Mouse (Mus musculus) stomach, embryonic 14.5 days (tissue): ENCODE measurements around the gene Usp40. TPM values are rescaled to one million over a fixed set of nuclear protein-coding genes. Genes with fewer than 3 reads are reported as not detected.
A peak's percentile ranks its signal among the peaks of the same experiment; 100 is the strongest.

Source experiments
- ATAC-seq: fragments of 200-750 bp; cut with Nextera tagmentation; 2 replicates; pipeline ENCODE4 v1.8.0; 2017; ENCODE audit warnings: low read depth, moderate TSS enrichment; ENCODE audit not compliant: insufficient number of reproducible peaks, insufficient read depth, low FRiP score
- H3K27ac ChIP-seq: fragments of 300-500 bp; sonication (generic); 2 replicates; pipeline ENCODE4 v1.5.1; 2014; ENCODE audit warnings: mild to moderate bottlenecking, low read length, moderate library complexity, mixed read lengths
- H3K27me3 ChIP-seq: fragments of 300-500 bp; sonication (generic); 2 replicates; pipeline ENCODE4 v1.6.1; 2014; ENCODE audit warnings: low read length, control low read depth, mixed read lengths; ENCODE audit not compliant: control insufficient read depth, insufficient read depth
- H3K36me3 ChIP-seq: fragments of 300-500 bp; sonication (generic); 2 replicates; pipeline ENCODE4 v1.6.1; 2014; ENCODE audit warnings: mild to moderate bottlenecking, control low read depth, low read length, moderate library complexity, mixed read lengths; ENCODE audit not compliant: control insufficient read depth, insufficient read depth
- H3K4me1 ChIP-seq: fragments of 300-500 bp; sonication (generic); 2 replicates; pipeline ENCODE4 v1.6.1; 2014; ENCODE audit warnings: low read length, control low read depth, mixed read lengths; ENCODE audit not compliant: control insufficient read depth, insufficient read depth
- H3K4me2 ChIP-seq: fragments of 300-500 bp; sonication (generic); replicated peaks from 2 replicates; pipeline ENCODE4 v1.6.1; 2014; ENCODE audit warnings: low read depth, low read length, control low read depth
- H3K4me3 ChIP-seq: fragments of 300-500 bp; sonication (generic); 2 replicates; pipeline ENCODE4 v1.5.1; 2014; ENCODE audit warnings: low read depth, low read length, control low read depth
- H3K9ac ChIP-seq: fragments of 300-500 bp; sonication (generic); replicated peaks from 2 replicates; pipeline ENCODE4 v1.6.1; 2014; ENCODE audit warnings: low read depth, mild to moderate bottlenecking, control low read depth, low read length, moderate library complexity, mixed read lengths
- H3K9me3 ChIP-seq: fragments of 300-500 bp; sonication (generic); 2 replicates; pipeline ENCODE4 v1.6.1; 2016; ENCODE audit warnings: low read depth, low read length, control low read depth; ENCODE audit not compliant: control insufficient read depth
- WGBS: fragments of 180-500 bp; shearing (Covaris S2); extraction: QIAGEN DNeasy Blood & Tissue Kit; methylation state at CpG from one replicate; pipeline ENCODE4 v1.1.7; 2014; 5-methylcytosine and 5-hydroxymethylcytosine counted together
- polyA plus RNA-seq: library from polyadenylated mRNA; unstranded; fragments of >200 nt; fragmentation: Nextera tagmentation; extraction: Ambion mirVana; gene quantifications from 2 replicates; pipeline ENCODE4 v1.2.1, GENCODE M21; 2014

Usp40 gene
- polyA plus RNA-seq, 1 experiment from 2014 or later: 43.9 TPM

DNA sequence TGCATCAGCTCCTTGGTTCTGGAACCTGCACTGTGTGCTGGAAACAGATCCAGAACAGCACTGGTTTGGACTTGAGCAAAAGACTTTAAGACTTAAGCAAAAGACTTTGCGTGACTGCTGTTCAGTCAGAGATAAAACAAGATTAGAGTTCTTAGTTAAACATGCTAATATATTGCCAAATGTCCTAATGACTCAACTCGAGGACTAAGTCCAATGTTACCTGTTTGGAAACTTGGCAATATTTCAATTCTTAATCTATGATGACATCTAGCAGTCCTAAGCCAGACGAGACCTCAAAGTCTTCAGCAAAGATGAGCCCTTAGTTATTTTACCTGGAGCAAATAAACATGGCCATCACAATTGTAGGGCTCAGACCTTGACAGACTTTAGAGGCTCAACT lies 5.4 kb upstream of the Usp40 start:
- Histone ChIP-seq H3K4me1 (peaks cover 2% of the 10 kb centered on the region; the same call in 1 of the 2 replicates), H3K27me3 (no peaks in the 10 kb centered on the region), H3K36me3 (no peaks in the 10 kb centered on the region), H3K9ac (no peak overlapping the region), H3K4me2 (no peak overlapping the region), H3K27ac (no peak overlapping the region), H3K9me3 (no peaks in the 10 kb centered on the region), H3K4me3 (no peak overlapping the region)
- no peak for ATAC-seq
- WGBS: 62% methylated on average over 3 of the region's 3 CpGs

DNA sequence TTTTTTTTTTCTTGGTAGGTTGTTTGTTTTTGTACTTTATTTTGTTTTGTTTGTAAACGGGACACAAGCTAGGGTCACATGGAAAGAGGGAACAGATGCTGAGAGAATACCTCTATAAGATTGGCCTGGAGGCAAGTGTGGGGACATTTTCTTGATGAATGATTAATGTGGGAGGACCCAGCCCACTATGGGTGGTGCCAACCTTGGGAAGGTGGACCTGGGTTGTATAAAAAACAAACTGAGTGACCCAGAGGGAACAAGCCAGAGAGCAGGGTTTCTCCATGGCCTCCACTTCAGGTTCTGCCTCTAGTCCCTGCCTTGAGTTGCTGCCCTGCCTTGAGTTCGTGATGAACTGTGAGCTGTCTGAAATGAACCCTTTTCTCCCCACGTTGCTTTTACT lies 1.2 kb upstream of the Usp40 start:
- WGBS: 80% methylated on average over 3 of the region's 3 CpGs
- Histone ChIP-seq H3K27ac (no peak overlapping the region), H3K36me3 (0 out of 2 replicates have a peak, but pooled peaks cover 4% of the 10 kb centered on the region), H3K9ac (no peak overlapping the region), H3K4me1 (peaks cover 5% of the 10 kb centered on the region), H3K9me3 (no peaks in the 10 kb centered on the region), H3K4me2 (no peak overlapping the region), H3K4me3 (no peak overlapping the region), H3K27me3 (no peaks in the 10 kb centered on the region)
- ATAC-seq: no peak

DNA sequence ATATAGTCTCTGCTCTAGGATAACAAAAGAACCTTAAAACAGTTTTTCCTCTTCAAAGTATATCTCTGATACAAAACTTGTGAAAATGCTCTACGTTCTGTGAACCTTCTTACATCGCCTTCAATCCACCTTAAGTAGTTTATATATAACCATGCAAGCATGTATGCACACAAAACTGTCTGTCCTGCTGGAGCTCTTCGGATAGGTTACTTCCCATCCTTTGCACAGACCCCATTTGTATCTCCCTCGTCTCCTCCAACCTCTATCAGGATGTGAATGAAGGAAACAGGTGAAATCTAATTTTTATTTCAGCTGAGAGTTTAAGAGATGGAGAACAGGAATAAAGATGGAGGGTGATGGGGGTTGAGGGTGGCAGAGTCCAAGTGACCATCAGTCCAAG lies 384 bp upstream of the Usp40 start:
- H3K4me1 ChIP-seq: peaks cover 5% of the 10 kb centered on the region

DNA sequence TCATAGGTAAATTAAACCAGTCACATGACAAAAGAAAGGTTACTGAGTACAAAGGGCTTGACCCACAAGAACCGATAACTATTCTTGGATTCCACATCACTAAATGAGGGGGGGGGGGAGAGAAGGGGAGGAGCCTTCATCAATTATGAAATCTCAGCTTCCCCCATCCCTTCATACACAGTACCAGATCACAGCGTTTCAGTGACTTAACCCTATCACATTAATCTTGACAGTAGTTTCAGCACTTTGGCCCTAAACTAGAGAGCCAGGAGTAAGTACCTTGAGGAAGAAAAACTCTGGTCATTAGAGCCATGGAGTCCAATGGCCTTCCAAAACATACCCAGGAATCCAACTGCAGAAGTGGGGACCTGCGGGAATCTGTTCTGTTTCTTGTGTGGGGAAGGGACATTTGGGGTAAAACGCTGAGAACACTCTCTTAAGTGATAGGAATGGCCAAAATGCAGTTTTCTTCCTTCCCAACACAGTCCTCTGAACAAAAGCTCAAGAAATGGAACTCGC lies 600 bp downstream of the Usp40 start:
- Histone ChIP-seq H3K4me1 (peaks cover 5% of the 10 kb centered on the region), H3K27me3 (no peaks in the 10 kb centered on the region), H3K27ac (peak overlapping the region; percentile 89), H3K9me3 (no peaks in the 10 kb centered on the region), H3K4me2 (peak overlapping the region; percentile 55), H3K4me3 (peak overlapping the region; percentile 64), H3K9ac (peak overlapping the region; percentile 79), H3K36me3 (peaks cover 8% of the 10 kb centered on the region)
- 2% methylated on average over 5 of the region's 5 CpGs for WGBS
- 0 out of 2 replicates have a peak, but pooled peaks have one; percentile 29 for ATAC-seq

More for the DNA sequence above, 384 bp upstream of the Usp40 start:
- H3K4me2 ChIP-seq: peak overlapping the region; percentile 55
- H3K27ac ChIP-seq: peak overlapping the region; percentile 27; the same call in 1 of the 2 replicates
- peak overlapping the region; percentile 79; the same call in 1 of the 2 replicates for H3K9ac ChIP-seq
- peaks cover 7% of the 10 kb centered on the region for H3K36me3 ChIP-seq
- no peaks in the 10 kb centered on the region for H3K9me3 ChIP-seq
- no peak for ATAC-seq
- WGBS: 44% methylated on average over 4 of the region's 4 CpGs
- no peaks in the 10 kb centered on the region for H3K27me3 ChIP-seq
- peak overlapping the region; percentile 64 for H3K4me3 ChIP-seq

DNA sequence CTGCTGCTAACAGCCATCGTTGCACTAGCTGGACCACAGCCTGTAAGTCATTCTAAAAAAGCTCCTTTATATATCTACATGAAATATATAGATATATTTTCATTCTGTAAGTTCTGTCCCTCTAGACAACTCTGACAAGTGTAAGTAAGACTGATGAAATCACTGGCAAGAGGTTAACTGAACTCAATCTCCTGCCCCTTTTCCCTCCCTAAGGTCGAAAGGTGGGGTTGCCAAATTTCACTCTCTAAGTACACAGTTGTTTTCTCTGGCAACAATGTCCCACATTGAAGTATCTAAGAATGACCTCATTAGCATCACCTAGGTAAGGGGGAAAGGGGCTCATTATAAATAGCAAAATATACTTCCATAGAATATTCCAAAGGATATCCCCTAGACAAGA lies 15.6 kb downstream of the Usp40 start:
- no peak overlapping the region for H3K27ac ChIP-seq
- H3K9ac ChIP-seq: no peak overlapping the region
- 96% methylated on average over 2 of the region's 2 CpGs for WGBS
- H3K4me1 ChIP-seq: no peaks in the 10 kb centered on the region
- no peak for ATAC-seq
- no peak overlapping the region for H3K4me2 ChIP-seq
- H3K36me3 ChIP-seq: peaks cover 55% of the 10 kb centered on the region
- H3K9me3 ChIP-seq: no peaks in the 10 kb centered on the region
- H3K4me3 ChIP-seq: no peak overlapping the region
- no peaks in the 10 kb centered on the region for H3K27me3 ChIP-seq

DNA sequence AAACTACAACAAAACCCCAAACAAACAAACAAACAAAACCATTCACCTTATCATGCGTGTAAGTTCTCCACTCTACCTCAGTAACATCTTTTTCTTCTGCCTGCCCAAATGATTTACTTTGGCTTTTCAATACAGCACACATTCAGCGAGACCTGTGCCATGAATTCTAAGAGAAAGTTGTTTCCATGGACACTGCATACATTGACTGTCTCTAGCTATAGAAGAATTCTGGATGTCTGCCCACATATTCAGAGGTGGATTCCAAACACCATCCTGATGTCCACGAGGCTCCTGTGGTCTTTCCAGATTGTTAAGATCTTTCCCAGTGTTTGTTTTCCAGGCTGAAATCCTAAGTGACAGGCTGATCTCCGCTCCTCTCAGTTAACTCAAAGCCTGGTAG lies 26.1 kb downstream of the Usp40 start:
- H3K36me3 ChIP-seq: peaks cover 76% of the 10 kb centered on the region
- ATAC-seq: no peak
- WGBS: 81% methylated on average over 4 of the region's 4 CpGs

DNA sequence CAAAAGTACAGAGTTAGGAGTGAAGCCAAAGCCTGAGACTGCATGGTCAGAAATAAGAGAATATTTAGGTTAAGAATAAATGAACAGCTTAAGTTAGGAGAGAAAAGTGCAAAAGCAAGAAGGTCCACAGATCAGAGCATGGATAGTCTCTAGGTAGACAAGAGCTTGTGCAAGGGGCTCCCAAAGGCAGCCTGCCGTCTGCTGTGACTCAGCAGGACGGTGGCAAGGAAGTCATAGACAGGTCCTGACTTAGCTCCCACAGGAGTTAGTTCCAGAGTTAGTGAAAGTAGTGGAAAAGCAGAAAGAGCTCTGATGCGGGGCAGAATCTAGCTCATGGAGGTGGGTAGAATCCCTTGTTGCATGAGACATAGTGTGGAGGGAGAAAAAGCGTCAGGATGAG lies 38.0 kb downstream of the Usp40 start:
- Histone ChIP-seq H3K9me3 (no peaks in the 10 kb centered on the region), H3K27ac (no peak overlapping the region), H3K4me3 (no peak overlapping the region), H3K9ac (no peak overlapping the region), H3K4me1 (no peaks in the 10 kb centered on the region), H3K27me3 (no peaks in the 10 kb centered on the region), H3K4me2 (no peak overlapping the region), H3K36me3 (peaks cover 50% of the 10 kb centered on the region)
- no peak for ATAC-seq
- 80% methylated on average over 4 of the region's 4 CpGs for WGBS

More for the DNA sequence above, 26.1 kb downstream of the Usp40 start:
- H3K4me2 ChIP-seq: no peak overlapping the region
- H3K27me3 ChIP-seq: no peaks in the 10 kb centered on the region
- H3K4me3 ChIP-seq: no peak overlapping the region
- no peak overlapping the region for H3K9ac ChIP-seq
- no peak overlapping the region for H3K27ac ChIP-seq
- no peaks in the 10 kb centered on the region for H3K9me3 ChIP-seq
- no peaks in the 10 kb centered on the region for H3K4me1 ChIP-seq

DNA sequence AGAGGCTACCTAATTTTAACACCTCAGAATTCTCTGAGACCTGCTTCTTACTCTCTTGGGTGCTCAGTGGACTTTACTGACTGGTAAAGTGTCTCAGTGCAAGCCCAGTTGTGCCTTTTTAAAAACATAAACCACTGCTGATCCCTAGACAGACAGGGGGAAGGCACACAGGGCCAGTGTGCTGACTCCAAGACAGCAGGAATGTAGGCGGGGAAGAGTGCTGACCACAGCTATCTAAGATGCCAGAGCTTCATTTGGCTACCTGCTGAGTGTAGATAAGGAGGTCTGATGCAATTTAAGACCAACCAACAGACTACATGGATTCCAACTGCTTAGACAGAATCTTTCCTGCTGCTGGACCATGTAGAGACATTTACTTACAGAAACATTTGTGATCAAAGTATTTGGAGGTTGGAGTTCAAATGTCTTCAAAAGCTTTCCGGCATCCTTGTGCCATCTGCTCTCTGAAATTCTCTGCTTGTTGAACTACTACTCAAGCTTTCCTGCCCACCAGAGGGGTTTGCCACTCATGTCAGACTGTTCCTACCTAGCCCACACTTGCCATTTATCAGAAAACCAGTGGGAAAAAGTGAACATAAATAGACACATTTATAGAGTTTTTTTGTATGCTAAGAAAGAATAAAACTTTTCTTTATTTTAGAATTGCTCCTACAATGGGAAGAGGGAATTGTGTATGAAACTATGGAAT lies 46.7 kb downstream of the Usp40 start:
- ATAC-seq: peak; percentile 89; the same call in 1 of the 2 replicates
- no peaks in the 10 kb centered on the region for H3K4me1 ChIP-seq

More for the DNA sequence above, 46.7 kb downstream of the Usp40 start:
- Histone ChIP-seq H3K27me3 (no peaks in the 10 kb centered on the region), H3K36me3 (peaks cover 48% of the 10 kb centered on the region), H3K9me3 (no peaks in the 10 kb centered on the region), H3K9ac (no peak overlapping the region), H3K27ac (no peak overlapping the region), H3K4me3 (no peak overlapping the region), H3K4me2 (no peak overlapping the region)
- WGBS: 81% methylated on average over 2 of the region's 2 CpGs
